Mouse (Mus musculus) liver, adult 2 months (tissue): Measurements from ENCODE around the gene Kif14. TPM values are rescaled to one million over a fixed set of nuclear protein-coding genes. Genes with fewer than 3 reads are reported as not detected.

Experiments used
- DNase-seq: peaks from one replicate; pipeline ENCODE4 v3.0.0-alpha.2; 2011; ENCODE audit warnings: low read depth, low spot score; ENCODE audit errors: extremely low read depth
- H3K27ac ChIP-seq: fragments of 200-500 bp; replicated peaks from 2 replicates; pipeline ENCODE4 v1.5.1; 2012; ENCODE audit warnings: low read depth, mild to moderate bottlenecking, control low read depth, inconsistent platforms, low read length; ENCODE audit not compliant: insufficient read depth
- H3K27me3 ChIP-seq: fragments of 200-500 bp; 2 replicates; pipeline ENCODE4 v1.6.1; 2012; ENCODE audit warnings: mild to moderate bottlenecking, moderate library complexity, low read length, inconsistent platforms; ENCODE audit not compliant: control insufficient read depth, insufficient read depth
- H3K36me3 ChIP-seq: fragments of 200-500 bp; 2 replicates; pipeline ENCODE4 v1.6.1; 2012; ENCODE audit warnings: low read length, inconsistent platforms; ENCODE audit not compliant: control insufficient read depth, insufficient read depth
- H3K4me1 ChIP-seq: fragments of 200-500 bp; 2 replicates; pipeline ENCODE4 v1.6.1; 2011; ENCODE audit warnings: low read length; ENCODE audit not compliant: control insufficient read depth, insufficient read depth
- H3K4me3 ChIP-seq: fragments of 200-500 bp; 2 replicates; pipeline ENCODE4 v1.5.1; 2011; ENCODE audit warnings: low read depth, mild to moderate bottlenecking, control low read depth, low read length, moderate library complexity; ENCODE audit not compliant: insufficient read depth
- H3K79me2 ChIP-seq: fragments of 200-500 bp; 2 replicates; pipeline ENCODE4 v1.6.1; 2012; ENCODE audit warnings: inconsistent platforms, mild to moderate bottlenecking, low read length, moderate library complexity; ENCODE audit not compliant: control insufficient read depth, insufficient read depth
- H3K9ac ChIP-seq: fragments of 200-500 bp; 2 replicates; pipeline ENCODE4 v1.6.1; 2012; ENCODE audit warnings: low read depth, mild to moderate bottlenecking, control low read depth, inconsistent platforms, low read length
- CTCF ChIP-seq: fragments of 200-500 bp; IDR thresholded peaks from 2 replicates; pipeline ENCODE4 v1.5.1; 2011; ENCODE audit warnings: low read depth, low read length, control low read depth
- POLR2A ChIP-seq: fragments of 200-500 bp; IDR thresholded peaks from 2 replicates; pipeline ENCODE4 v1.6.1; 2011; ENCODE audit warnings: low read length, control low read depth; ENCODE audit not compliant: insufficient read depth; ENCODE audit errors: extremely low read depth
- WGBS: fragments of 180-500 bp; shearing (Covaris S2); methylation state at CpG from one replicate; pipeline ENCODE4 v1.1.7; 2018; 5-methylcytosine and 5-hydroxymethylcytosine counted together
- polyA plus RNA-seq: library from polyadenylated mRNA; depleted of rRNA; stranded (reverse); fragments of >200 nt; gene quantifications from 2 replicates; pipeline ENCODE4 v1.2.3, GENCODE M21; 2012
- total RNA-seq: library from RNA; depleted of rRNA; stranded (reverse); fragments of >200 nt; gene quantifications from 2 replicates; pipeline ENCODE4 v1.2.3, GENCODE M21; 2014

Gene Kif14
- total and polyA plus RNA-seq, 2 experiments = 0.02 to 0.09 TPM

DNA sequence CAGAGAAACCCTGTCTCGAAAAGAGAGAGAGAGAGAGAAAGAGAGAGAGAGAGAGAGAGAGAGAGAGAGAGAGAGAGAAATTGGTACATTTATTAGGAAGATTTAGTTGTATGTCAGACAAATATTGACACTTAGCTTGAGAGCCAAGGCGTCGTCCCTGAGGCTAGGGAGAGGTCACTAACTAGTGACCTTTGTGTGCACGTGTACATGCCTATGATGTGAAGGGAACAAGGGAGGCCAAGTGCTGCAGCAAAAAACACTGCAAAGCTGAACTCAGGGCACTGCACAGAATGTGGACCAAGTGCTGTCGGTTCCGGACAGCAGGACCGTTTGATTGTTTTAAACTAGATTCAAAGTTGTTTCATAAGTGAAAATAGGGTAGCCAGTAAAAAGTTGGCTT is 25.4 kb upstream of the Kif14 start:
- H3K27ac ChIP-seq = peak overlapping the region; percentile 58
- H3K4me1 ChIP-seq = peaks cover 14% of the 10 kb centered on the region
- no peaks in the 10 kb centered on the region for H3K36me3 ChIP-seq
- no peaks in the 10 kb centered on the region for H3K79me2 ChIP-seq
- no peak overlapping the region for H3K4me3 ChIP-seq
- TF ChIP-seq POLR2A = no peak
- TF ChIP-seq CTCF = no peak
- H3K27me3 ChIP-seq = no peaks in the 10 kb centered on the region
- H3K9ac ChIP-seq = no peak overlapping the region
- peak; percentile 93 for DNase-seq
- 19% methylated on average over 7 of the region's 7 CpGs for WGBS

DNA sequence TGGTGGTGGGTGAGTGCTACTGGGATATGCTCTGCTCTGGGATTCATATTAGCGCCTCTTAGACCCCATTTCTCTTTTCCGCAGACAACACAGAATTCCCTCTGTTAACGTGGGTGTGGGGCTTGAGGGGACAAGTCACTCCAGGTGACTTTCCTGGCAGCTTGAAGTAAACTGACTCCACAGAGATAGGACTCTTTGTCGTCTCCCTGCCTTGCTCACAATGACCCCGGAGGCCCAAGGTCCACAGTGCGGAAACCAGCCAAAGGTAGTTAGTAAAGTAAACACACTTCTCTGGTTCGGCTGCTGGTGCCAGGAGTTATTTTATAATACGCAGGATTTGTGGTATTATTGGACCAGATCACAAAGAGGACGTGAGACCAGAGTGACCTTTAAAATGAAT is 23.3 kb upstream of the Kif14 start:
- H3K9ac ChIP-seq = no peak overlapping the region
- H3K79me2 ChIP-seq = no peaks in the 10 kb centered on the region
- DNase-seq = peak; percentile 90
- no peak overlapping the region for H3K4me3 ChIP-seq
- H3K36me3 ChIP-seq = no peaks in the 10 kb centered on the region
- TF ChIP-seq CTCF = no peak
- 24% methylated on average over 9 of the region's 9 CpGs for WGBS
- H3K27me3 ChIP-seq = no peaks in the 10 kb centered on the region
- H3K27ac ChIP-seq = peak overlapping the region; percentile 80
- peaks cover 14% of the 10 kb centered on the region for H3K4me1 ChIP-seq

DNA sequence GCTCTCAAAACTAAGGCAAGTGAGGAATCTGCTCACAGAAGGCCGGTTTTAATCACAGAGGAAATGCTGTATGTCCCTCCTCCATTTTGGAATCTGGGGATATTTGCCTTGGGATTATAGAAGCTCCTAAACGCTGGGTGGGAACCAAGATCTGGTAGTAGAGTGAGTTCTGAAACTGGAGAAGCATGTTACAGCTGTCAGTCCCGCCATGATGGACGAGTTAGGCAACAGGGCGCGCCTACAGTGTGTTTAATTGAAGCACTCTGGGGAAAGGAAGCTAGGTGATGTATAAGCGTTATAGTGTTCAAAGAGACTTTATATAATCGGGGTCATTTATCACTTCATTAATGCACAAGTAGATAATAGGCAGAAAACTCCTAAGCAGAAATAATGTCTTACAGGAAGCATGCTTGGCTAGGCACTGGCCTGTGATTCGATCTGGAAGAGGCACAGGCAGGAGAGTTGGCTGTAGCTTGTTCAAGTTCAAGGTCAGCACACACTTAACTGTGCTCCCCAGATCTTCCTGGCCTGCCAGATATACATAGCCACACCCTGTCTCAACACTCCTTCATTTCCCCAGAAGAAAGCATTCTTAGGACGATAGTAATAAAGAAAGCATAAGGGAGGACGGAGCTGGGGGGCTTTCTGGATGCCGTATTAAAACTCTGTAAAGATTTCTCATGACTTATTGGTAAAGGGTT is 21.4 kb upstream of the Kif14 start:
- Histone ChIP-seq H3K27ac (no peak overlapping the region), H3K79me2 (no peaks in the 10 kb centered on the region), H3K9ac (no peak overlapping the region), H3K4me3 (no peak overlapping the region), H3K4me1 (peaks cover 14% of the 10 kb centered on the region), H3K36me3 (no peaks in the 10 kb centered on the region), H3K27me3 (no peaks in the 10 kb centered on the region)
- WGBS = 87% methylated on average over 12 of the region's 12 CpGs
- DNase-seq = no peak
- TF ChIP-seq CTCF (no peak), POLR2A (no peak)

DNA sequence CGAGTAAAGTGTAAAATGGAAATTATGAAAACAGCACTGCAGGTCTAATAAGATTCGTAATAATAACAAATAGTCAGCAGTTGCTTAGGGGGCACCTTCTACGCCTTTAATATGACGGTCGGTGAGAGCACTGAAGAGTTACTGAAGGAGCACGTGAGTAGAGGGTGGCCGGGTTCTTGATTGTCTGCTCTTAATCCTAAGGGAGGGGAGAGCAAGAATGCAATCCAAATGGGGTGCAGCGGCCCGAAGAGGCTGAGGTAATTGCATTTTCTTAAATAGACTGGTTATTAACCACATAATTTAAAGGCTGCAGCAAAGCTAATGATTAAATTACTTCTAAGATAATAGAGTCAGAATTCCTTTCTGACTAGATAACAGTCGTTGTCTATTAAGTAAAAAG is 19.2 kb upstream of the Kif14 start:
- H3K36me3 ChIP-seq = no peaks in the 10 kb centered on the region
- 90% methylated on average over 10 of the region's 10 CpGs for WGBS
- no peaks in the 10 kb centered on the region for H3K27me3 ChIP-seq
- no peak overlapping the region for H3K9ac ChIP-seq
- no peak for DNase-seq
- H3K4me3 ChIP-seq = no peak overlapping the region
- TF ChIP-seq CTCF = no peak
- TF ChIP-seq POLR2A = no peak
- H3K79me2 ChIP-seq = no peaks in the 10 kb centered on the region
- peaks cover 3% of the 10 kb centered on the region for H3K4me1 ChIP-seq
- H3K27ac ChIP-seq = no peak overlapping the region

DNA sequence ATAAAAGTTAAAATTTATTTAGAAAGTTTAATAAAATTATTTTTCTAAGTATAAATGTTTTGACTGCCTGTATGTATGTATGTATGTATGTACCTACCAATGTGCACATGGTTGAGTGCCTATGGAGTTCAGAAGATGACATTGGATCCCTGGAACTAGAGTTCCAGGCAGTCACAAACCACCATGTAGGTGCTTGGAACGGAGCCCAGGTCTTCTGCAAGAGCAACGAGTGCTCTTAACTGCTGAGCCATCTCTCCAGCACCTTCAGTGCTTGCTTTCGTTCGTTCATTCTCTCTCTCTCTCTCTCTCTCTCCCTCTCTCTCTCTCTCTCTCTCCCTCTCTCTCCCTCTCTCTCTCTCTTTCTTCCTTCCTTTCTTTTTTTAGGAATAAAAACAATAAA is 18.8 kb upstream of the Kif14 start:
- H3K27ac ChIP-seq = no peak overlapping the region

DNA sequence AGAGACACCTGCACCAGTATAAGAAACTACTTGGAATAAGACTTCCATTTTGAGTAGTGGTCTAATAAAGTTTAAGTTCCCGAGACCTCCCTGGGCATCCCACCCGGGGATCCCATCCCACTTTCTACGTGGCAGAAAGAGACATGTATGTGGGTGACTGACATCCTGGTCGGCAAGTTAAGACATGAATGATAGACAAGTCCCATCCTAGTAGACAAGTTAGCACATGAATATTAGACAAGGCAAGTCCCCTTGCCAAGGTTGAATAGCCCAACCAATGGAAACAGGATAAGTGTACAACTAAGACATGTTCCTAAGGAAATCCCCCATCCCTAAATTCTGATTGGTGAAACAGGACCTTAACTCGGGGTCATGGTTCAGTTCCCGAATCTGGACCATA is 16.6 kb upstream of the Kif14 start:
- H3K27me3 ChIP-seq = no peaks in the 10 kb centered on the region
- 96% methylated on average over 6 of the region's 6 CpGs for WGBS
- H3K79me2 ChIP-seq = no peaks in the 10 kb centered on the region
- H3K36me3 ChIP-seq = no peaks in the 10 kb centered on the region
- no peaks in the 10 kb centered on the region for H3K4me1 ChIP-seq
- H3K27ac ChIP-seq = no peak overlapping the region
- DNase-seq = no peak
- no peak overlapping the region for H3K9ac ChIP-seq
- no peak for TF ChIP-seq POLR2A
- no peak for TF ChIP-seq CTCF
- no peak overlapping the region for H3K4me3 ChIP-seq

More for the DNA sequence above, 18.8 kb upstream of the Kif14 start:
- Histone ChIP-seq H3K27me3 (no peaks in the 10 kb centered on the region), H3K4me3 (no peak overlapping the region), H3K79me2 (no peaks in the 10 kb centered on the region), H3K36me3 (no peaks in the 10 kb centered on the region), H3K9ac (no peak overlapping the region), H3K4me1 (peaks cover 3% of the 10 kb centered on the region)
- peak; percentile 6 for DNase-seq
- 38% methylated on average over 4 of the region's 4 CpGs for WGBS
- TF ChIP-seq CTCF (no peak), POLR2A (no peak)
